Mouse (Mus musculus) thymus, adult 2 months (tissue): Measurements from ENCODE around the gene Adgrf4. TPM values are rescaled to one million over a fixed set of nuclear protein-coding genes. Genes with fewer than 3 reads are reported as not detected.

Experiments
- DNase-seq: peaks from one replicate; pipeline ENCODE4 v3.0.0; 2021
- H3K27ac ChIP-seq: fragments of 200-500 bp; 2 replicates; pipeline ENCODE4 v1.5.1; 2012; ENCODE audit warnings: low read length, control low read depth; ENCODE audit not compliant: control insufficient read depth, insufficient read depth
- H3K27me3 ChIP-seq: fragments of 200-500 bp; 2 replicates; pipeline ENCODE4 v1.6.1; 2012; ENCODE audit warnings: mild to moderate bottlenecking, low read length, moderate library complexity, mixed read lengths; ENCODE audit not compliant: control insufficient read depth, insufficient read depth
- H3K36me3 ChIP-seq: fragments of 200-500 bp; 2 replicates; pipeline ENCODE4 v1.6.1; 2012; ENCODE audit warnings: mild to moderate bottlenecking, low read length, moderate library complexity; ENCODE audit not compliant: control insufficient read depth, insufficient read depth
- H3K4me1 ChIP-seq: fragments of 200-500 bp; replicated peaks from 2 replicates; pipeline ENCODE4 v1.6.1; 2012; ENCODE audit warnings: low read length; ENCODE audit not compliant: control insufficient read depth, insufficient read depth
- H3K4me3 ChIP-seq: fragments of 200-500 bp; 2 replicates; pipeline ENCODE4 v1.5.1; 2012; ENCODE audit warnings: mild to moderate bottlenecking, low read length, control low read depth, moderate library complexity; ENCODE audit not compliant: control insufficient read depth, insufficient read depth
- CTCF ChIP-seq: fragments of 200-500 bp; IDR thresholded peaks from 2 replicates; pipeline ENCODE4 v1.5.1; 2012; ENCODE audit warnings: mild to moderate bottlenecking, control low read depth, low read length, moderate library complexity, borderline replicate concordance; ENCODE audit not compliant: control insufficient read depth, poor library complexity, insufficient read depth; ENCODE audit errors: extremely low read depth
- POLR2A ChIP-seq: fragments of 200-500 bp; IDR thresholded peaks from 2 replicates; pipeline ENCODE4 v1.6.1; 2012; ENCODE audit warnings: mild to moderate bottlenecking, low read length, control low read depth, moderate library complexity; ENCODE audit not compliant: control insufficient read depth, poor library complexity, insufficient read depth; ENCODE audit errors: extremely low read depth
- WGBS: fragments of 180-500 bp; shearing (Covaris S2); methylation state at CpG from one replicate; pipeline ENCODE4 v1.1.7; 2018; 5-methylcytosine and 5-hydroxymethylcytosine counted together
- polyA plus RNA-seq: library from polyadenylated mRNA; depleted of rRNA; stranded (reverse); fragments of >200 nt; gene quantifications from 2 replicates; pipeline ENCODE4 v1.2.3, GENCODE M21; 2012; rRNA removed

Adgrf4 gene
- polyA plus RNA-seq, 1 experiment: 0.62 TPM

DNA sequence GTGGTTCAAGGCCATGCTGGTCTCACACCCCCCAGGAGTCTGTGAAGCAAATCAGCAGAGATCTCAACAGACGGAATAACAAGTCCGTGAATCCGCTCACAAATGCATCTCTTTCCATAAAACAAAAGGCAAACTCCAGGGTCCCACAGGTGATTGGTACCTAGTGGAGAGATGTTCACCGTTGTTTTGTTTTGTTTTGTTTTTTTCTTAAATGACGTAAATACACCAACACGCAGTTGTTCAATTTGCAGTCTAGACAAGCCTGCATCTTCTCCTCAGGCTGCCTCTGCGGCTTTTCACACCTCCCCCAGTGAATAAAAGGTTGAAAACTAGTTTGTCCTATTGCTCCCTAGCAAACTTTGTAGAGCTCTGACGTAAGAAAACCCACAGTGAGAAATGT is 80.8 kb downstream of the Adgrf4 start, which contains the start of gene Opn5:
TSS of gene Opn5 (minus strand) at position 101 of the 400 bp plus-strand sequence.
- DNase-seq: no peak
- H3K4me3 ChIP-seq: no peak within 1 kb of the TSS
- H3K27ac ChIP-seq: no peak within 1 kb of the TSS
- TF ChIP-seq CTCF (no peak), POLR2A (no peak)
- no peaks in the 10 kb centered on the region for H3K36me3 ChIP-seq
- H3K4me1 ChIP-seq: no peaks in the 10 kb centered on the region
- H3K27me3 ChIP-seq: no peaks in the 10 kb centered on the region
- WGBS: 86% methylated on average over 8 of the region's 8 CpGs

DNA sequence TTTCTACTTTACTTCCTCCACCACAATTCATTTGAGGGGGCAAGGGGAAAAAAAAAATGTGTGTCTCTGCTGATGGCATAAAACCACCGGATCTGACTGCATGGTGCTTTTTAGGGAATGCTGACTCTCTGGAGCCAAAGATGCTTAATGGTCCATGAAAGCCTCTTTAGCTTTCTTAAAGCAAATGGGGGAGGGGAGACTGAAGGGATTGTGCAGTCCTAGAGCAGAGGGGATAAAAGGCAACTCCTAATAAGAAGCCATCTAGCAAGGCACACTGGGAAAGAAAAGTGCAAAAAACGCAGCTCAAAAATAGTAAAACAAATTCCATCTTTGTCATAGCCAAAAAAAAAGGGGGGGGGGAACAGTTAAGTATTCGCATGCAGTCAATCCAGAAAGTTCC is 83.8 kb downstream of the Adgrf4 start:
- Histone ChIP-seq H3K27ac (no peak overlapping the region), H3K27me3 (no peaks in the 10 kb centered on the region), H3K4me1 (no peaks in the 10 kb centered on the region), H3K36me3 (no peaks in the 10 kb centered on the region), H3K4me3 (no peak overlapping the region)
- no peak for DNase-seq
- TF ChIP-seq POLR2A (no peak), CTCF (no peak)
- 73% methylated on average over 3 of the region's 3 CpGs for WGBS

Other genes starting within 250 kb of the Adgrf4 start
- gene Opn5, start 80.9 kb downstream of the Adgrf4 start, polyA plus RNA-seq: 0.06 TPM in 1 of 2 replicates, not detected in the other
- 0.18 and 0.23 TPM in 2 replicates for gene Adgrf2, start 49.9 kb upstream of the Adgrf4 start, polyA plus RNA-seq
- 11.2 and 14.4 TPM in 2 replicates for gene Cd2ap, start 184.4 kb upstream of the Adgrf4 start, polyA plus RNA-seq